Mouse (Mus musculus) layer of hippocampus, adult 18-20 months (tissue): ENCODE results near the gene Eif2b5. TPM values are rescaled to one million over a fixed set of nuclear protein-coding genes. Genes with fewer than 3 reads are reported as not detected.
"Not testable (repeated sequence)": the region's sequence is repeated elsewhere in the genome, so short reads cannot be mapped to it uniquely, and the experiment has no call there.

ENCODE experiments used
- DNase-seq, 2 experiments: peaks; one replicate each; pipeline ENCODE4 v3.0.0; 2022; ENCODE audit warnings: low spot score in 2 of 2
- long read RNA-seq: library from polyadenylated mRNA; stranded (forward); transcript quantifications from one replicate; pipeline ENCODE4 v2.0.0, GENCODE M21; 2021
- total RNA-seq, 2 experiments: library from RNA; stranded (reverse); gene quantifications; 2 replicates each; pipeline ENCODE4 v1.2.3; 2021

The Eif2b5 gene
- 10 to 100 TPM; 54.3 to 54.7 TPM for total RNA-seq
- long read RNA-seq, transcript Eif2b5-201 (16 exons, 2,554 nt): major isoform, 162 of 175 reads
- long read RNA-seq, partial matches to known transcripts: 3 of 175 reads
- long read RNA-seq, other reads (novel, unspliced or antisense): 10 of 175 reads

DNA sequence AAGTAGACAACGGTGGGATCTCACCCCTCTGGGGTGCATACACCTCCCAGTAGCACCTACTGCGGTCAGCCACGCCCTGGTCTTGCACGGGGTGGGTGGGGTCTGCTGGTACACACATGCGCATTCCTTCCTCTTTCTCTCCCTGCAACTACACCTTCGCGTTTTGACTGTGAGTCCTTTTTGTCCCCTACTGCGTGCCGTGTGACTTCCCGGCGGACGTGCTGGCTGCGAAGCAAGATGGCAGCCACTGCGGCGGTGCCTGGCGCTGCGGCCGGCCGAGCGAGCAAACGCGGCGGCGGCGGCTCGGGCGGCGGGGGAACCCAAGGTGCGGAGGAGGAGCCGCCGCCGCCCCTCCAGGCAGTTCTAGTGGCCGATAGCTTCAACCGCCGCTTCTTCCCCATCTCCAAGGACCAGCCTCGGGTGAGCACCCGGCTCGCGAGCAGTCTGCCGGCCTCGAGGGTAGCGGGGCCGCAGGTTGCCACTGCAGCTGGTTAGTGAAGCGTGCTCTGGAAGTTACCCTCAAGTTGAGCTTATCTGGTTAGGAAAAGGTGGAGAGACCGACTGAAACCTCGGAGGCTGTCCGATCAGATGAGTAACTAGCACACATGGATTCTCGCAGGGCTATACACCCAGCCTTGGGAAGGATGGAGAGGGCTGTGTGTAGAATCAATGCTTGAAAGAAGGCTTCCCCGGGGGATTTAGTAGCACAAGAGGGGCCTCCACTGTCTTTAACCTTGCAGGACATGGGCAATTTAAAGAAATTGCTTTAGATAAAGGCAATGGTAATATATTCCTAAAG, at the start of gene Eif2b5:
Eif2b5 (plus strand) TSS at position 141 of the 799 bp plus-strand sequence.
- DNase-seq: peak; percentile 94 to 97

DNA sequence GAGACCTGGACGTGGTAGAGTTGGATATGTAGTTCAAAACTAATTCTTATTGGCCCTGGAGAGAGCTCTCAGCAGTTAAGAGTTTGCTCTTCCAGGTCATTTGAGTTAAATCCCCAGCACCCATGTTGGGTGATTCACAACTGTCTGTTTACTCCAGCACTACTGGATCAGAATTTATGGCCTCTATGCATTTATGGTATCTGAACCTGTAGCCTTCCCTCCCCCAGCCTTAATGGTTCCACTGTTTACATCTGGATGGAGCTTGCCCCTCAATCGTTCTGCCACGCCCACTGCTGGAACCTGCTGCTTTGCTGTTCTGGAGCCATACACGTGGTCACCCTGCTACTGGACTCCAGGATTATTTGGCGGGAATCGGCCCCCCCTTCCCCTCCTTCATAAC, 46.8 kb upstream of the Eif2b5 start:
- DNase-seq: no peak

DNA sequence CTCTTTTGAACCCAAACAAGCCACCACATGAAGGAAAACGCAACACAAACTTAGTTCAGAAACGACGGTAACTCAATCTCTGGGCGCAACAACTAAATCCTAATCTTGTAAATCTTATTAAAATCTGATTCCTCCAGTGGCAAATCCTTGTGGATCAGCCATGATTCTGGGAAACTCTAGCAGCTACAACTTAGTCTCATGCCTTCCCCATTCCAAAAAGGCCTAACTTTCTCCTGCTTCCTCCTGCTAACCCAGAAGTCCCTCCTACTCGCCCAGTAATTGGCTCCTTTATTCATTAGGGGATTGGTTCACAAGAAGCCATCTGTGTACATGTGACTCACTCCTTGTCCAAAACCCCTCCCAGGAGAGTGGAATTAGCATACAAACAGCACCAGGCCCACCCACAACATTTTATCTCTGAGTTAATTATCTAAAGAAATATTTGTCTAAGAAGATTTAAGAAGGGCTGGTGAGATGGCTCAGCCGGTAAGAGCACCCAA, 44.4 kb upstream of the Eif2b5 start:
- DNase-seq: no peak

DNA sequence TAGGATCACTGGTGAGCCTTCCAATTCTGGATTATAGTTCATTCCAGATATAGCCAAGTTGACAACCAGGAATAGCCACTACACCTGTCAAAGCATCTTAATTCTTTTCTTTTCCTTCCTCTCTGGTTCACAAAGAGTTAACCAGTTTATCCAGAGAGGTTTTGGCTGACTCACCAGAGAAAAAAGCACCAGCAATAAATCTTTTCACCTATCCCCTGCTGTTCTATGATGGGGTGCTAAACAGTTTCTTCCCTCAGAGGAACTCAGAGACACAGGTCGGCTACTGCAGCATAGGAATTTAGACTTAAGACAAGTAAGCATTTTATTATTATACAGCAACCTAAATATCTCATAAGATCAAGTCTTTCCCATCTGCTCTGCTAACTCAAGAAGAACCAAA, 42.5 kb upstream of the Eif2b5 start:
- DNase-seq: no peak

DNA sequence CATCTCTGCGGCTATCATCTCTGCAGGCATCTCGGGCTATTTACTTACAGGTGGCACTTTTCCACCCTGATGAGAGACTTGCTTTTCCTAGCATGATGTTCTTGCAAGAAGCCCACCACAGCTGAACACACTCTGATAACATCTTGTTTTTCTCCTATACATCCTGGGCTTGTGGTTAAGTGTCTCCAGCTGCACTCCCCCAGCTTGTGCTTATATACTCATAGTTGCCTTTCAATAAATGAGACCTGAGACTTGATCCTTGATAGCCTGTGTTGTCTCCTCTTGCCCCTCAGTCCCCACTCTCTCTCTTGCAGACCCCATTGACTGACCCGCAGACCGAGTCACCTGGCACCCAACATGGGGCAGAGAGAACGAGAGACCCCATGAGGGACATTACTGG, 39.9 kb upstream of the Eif2b5 start:
- DNase-seq: not testable (repeated sequence)

DNA sequence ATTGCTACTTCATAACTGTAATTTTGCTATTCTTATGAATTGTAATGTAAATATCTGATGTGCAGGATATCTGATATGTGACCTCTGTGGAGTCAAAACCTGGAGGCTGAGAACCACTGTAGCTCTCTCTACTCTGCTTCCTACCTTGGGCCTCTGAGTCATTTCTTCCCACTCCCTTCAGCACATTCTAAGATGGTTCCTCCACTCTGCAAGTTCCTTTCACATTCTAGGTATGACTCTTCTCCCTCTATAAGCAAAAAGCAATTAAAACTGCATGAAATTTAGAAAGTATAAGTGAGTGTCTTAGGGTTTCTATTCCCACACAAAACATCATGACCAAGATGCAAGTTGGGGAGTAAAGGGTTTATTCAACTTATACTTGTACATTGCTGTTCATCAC, 33.9 kb upstream of the Eif2b5 start:
- DNase-seq: no peak

DNA sequence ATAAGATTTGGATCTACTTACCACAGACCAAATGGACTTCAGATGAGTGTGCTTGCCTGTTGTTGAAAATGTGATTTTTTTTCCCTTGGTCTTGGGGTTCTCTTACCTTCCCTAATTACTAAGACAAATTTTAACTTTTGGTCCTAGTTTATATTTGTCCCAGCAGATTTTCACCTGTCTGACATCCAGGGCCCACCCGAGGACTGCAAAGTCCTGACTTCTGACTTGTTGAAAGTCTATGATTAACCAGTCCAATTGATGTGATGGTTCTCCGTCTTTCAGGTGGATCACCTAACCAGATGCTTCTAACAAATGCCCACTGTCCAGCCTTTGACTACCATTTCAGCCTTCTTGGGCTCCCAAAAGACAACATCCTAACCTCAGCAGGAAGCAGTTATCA, 27.6 kb upstream of the Eif2b5 start:
- no peak for DNase-seq

DNA sequence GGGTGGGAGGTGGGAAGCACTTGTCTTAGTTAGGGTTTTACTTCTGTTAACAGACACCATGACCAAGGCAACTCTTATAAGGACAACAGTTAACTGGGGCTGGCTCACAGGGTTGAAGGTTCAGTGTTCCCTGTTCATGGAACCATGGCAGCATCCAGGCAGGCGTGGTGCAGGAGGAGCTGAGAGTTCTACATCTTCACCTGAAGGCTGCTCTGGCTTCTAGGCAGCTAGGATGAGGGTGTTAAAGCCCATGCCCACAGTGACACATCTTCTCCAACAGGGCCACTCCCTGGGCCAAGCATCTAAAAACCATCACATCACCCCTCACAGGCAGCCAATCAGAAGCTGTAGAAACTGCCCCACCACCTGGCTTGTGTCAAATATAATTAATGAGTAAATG, 26.9 kb upstream of the Eif2b5 start:
- DNase-seq: no peak

DNA sequence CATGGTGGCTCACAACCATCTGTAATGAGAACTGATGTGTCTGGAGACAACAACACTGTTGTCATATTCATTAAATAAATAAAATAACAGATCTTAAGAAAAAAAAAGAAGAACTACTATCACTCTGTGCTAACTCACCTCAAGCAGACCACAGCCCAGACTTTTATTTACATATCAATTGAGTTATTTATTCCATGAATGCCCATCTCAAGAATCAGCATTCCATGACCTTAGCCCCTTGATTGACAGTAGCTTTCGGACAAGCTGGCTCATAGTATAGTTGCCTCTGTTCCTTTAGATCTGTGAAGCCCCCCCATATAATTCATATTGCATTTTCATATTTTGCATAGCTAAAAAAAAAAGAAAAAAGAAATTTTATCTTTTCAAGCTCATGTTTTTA, 24.9 kb upstream of the Eif2b5 start:
- DNase-seq: no peak

DNA sequence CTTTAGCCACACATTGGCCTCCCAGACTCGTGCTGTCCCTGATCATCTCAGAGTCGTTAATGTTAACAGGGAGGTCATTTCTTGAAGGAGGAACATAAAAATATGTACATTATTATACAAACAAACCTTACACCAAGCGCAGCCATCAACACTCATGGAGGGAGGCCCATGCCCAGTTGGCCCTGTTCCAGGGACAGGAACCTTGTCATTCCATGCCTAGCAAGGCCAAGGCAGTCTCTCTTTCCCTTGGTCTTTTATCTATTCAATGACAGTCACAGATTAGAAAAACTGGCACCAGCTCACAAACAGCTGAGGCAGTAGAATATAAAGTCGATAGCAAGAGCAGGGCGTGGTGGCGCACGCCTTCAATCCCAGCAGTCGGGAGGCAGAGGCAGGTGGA, 24.4 kb upstream of the Eif2b5 start:
- no peak for DNase-seq

DNA sequence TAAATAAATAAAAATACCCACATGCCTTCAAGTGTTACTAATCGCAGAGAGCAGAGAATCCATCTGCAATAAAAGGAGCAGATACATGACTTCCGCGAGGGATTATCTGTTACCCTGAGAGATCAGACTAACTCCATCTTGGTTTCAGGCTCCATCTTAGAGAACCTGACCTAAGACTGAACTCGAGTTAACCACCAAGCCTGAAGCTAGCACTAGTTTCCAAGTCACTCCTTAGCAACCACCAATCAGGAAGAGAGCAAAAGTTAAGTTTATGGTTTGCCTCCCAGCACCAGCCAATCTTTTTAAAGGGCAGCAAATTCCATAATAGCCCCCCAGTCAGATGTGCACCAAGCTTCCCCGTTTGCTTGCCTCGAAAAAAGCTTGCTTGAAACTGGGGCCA, 23.8 kb upstream of the Eif2b5 start:
- no peak for DNase-seq

DNA sequence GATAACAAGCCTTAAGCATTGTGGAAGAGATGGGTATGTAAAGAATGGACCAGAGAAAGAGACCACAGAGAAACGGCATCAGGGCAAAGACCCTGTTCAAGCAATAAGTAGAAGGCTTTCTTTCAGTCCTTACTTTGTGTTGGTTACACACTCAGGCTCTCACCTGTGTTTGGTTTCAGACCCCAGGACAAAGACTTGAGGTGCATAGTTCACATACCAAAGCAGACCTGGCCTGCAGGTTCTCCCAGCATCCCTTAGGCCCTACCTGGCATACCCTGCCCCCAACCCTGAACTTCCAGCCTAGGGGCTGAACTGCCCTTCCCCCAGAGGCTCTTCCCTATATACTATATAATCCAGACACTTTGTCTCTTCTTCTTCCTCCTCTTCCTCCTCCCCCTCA, 23.3 kb upstream of the Eif2b5 start:
- DNase-seq: no peak

DNA sequence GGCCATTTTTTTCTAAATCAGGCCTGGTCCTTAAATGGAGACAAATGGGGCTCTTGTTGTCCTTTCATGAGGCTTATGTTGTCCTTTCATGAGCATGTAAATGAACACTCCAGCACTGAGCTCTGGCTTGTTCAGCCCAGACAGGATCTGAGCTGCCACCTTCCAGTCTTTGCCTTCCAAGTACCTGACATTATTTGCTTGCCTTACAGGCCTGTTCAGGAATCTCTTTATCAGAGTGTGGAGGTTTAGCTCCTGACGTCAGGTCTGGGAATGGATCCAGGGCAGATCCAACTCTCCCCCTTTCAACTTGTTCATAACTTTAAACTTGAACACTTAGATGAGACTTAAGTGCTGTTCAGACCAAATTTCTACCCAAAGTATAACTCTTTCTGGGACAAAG, 21.8 kb upstream of the Eif2b5 start:
- no peak for DNase-seq

DNA sequence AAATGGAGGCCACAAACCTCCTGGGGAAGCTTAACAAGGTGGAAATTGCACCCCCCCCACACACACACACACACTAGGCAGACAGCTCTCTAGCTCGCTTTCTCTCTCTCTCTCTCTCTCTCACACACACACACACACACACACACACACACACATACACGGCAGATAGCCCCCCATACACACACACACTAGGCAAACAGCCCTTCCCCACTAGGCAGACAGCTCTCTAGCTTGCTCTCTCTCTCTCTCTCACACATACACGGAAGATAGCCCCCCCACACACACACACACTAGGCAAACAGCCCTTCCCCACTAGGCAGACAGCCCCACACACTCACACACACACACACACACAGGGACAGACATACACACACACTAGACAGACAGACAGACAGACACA, 21.3 kb upstream of the Eif2b5 start:
- no peak for DNase-seq

DNA sequence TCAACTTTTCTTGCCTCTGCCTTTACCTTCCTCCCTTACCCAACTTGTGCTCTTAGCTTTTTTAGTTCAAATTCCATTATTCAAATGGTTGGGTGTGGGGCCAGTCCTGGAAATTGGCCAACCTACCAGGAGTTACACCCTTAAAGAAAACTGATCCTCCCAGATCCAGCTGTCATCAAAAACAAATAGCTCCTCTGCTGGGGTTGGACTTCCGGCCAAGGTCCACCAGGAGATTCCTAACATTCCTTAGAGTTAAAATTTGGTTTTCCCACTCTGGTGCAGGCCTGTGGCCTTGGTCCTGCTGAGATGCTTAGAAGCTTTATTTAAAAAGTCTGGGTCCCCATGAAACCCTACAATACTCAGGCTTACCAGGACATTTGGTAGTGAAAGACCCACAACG, 20.1 kb upstream of the Eif2b5 start:
- DNase-seq: no peak

DNA sequence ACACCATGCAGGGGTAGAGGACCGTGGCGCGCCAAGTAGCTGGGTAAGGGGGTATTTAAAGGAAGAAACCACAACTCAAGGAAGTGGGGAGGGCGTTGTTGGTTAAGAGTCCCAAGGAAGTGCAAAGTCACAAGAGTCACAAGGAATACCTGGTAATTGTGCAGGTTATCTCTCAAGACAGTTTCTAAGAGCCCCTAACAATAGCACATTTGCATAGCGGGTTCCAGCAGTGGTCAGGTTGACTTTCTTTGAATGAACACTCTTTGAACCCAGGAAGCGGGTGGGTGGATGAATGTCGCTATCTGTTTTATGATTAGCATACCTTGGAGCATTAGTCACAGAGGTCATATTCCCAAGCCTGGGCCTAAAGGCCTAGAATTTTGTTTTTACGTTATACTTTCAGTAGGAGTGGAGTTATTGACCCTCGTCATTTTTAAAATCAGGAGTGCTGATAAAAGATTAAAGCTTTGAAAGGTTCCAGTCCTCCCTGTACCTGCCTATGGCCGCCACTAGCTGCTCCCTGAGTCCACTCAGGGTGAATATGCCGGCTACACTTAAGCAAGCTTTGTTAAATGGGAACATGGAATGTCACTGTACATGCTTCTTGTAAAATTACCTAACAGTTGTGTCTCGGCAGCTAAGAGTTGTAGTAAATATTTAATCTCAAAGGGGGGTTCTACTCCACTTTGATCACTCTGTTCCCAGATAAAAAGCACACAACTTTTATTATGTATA, 19.4 kb upstream of the Eif2b5 start:
- not testable (repeated sequence) for DNase-seq

DNA sequence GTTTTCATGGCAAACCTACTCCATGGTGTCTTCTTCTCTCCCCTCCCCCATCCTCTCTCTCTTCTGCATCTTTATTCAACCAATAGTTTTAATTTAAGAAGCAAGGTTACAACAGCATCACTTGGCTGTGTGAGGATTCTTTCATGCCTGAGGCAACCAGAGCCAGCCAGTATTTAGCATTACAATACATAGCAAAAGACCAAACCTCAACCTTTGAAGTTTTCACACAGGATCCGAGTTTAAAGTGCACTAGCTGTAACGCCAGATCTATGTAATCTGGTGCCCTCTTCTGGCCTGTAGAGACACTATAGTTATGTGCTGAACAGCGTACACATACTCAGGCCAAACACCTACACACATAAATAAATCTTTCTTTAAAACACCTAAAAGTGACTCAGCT, 18.5 kb upstream of the Eif2b5 start:
- DNase-seq: peak in 1 of 2 experiments; percentile 59

DNA sequence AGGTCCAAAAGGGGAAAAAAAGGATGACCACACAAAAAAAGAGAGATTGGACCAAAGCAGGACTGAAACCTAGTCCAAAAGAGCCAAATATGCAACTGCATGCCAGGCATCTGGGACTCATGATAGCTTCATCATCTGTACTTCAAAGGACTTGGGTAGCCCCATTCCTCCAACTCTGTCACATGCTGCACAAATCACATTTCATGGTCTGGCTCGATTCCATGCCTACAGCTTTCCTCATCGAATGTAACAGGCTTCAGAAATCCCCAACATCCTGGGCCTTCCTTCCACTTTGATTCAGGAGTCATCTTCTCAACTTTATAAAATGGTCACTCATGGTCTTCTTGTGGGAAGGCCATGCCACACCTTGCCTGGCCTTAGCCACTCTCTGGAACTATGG, 16.9 kb upstream of the Eif2b5 start:
- DNase-seq: no peak

DNA sequence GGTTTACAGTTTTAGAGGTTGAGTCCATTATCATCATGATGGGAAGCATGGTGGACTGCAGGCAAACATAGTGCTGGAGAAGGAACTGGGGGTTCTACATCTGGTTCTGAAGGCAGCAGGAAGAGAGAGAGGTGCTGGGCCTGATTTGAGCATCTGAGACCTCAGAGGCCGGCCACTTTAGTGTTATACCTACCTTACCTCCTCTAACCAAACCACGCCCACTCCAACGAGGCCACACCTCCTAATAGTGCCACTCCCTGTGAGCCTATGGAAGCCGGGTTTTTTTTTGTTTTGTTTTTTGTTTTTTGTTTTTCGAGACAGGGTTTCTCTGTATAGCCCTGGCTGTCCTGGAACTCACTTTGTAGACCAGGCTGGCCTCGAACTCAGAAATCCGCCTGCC, 14.9 kb upstream of the Eif2b5 start:
- DNase-seq: not testable (repeated sequence)

DNA sequence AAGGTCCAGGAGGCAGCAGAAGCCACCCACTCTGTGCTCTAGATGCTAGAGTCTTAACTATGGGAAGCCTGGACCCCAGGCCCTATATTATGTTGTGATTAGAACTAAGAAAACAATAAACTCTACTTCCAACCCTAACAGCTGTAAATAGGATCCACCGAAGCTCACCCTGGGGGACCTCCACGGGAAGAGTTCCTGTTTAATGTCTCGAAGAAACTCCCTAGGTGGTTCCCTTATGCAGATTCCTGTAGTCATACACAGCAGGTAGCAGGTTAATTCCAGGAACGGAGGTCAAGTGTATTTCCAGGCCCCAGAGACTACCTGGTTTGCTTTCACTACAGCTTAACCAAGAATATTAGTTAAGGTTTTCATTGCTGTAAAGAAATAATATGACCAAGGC, 13.6 kb upstream of the Eif2b5 start:
- DNase-seq: no peak

DNA sequence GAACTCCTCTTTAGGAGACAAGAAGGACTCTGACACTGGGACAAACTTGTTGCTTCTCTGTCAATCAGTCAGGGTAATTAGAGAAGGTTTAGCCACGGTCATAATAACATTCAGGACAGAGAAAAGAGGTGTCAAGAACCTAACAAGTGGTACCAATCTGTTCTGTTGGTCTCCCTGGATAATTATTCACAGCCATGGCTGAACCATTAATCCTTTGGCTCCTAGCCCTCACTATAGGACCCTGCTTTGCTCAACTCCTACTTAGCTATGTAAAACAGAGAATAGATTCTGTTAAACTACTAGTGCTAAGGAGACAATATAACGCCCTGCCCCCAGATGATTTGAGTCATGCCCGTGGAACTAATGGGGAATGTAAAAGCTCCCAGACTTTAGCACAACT, 12.6 kb upstream of the Eif2b5 start:
- no peak for DNase-seq

DNA sequence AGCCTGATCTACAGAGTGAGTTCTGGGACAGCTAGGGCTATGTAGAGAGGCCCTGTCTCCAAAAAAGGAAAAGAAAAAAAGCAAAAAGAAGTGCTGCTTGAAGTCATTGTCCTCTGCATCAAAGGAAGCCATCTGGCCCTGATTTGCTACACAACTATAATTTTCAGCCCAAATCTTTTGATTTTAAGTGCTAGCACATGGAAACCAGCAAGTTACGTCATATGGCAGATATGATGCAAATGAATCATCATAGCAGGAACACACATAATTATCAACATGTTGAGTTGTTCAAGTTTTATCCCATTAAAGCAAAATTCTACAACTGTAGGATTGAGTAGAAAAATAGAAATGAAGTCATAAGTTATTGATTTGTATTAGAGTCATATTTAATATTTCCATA, 10.5 kb upstream of the Eif2b5 start:
- DNase-seq: no peak
